Mouse (Mus musculus) G1E (cell line): ENCODE data around the gene Safb2. TPM values are rescaled to one million over a fixed set of nuclear protein-coding genes. Genes with fewer than 3 reads are reported as not detected.

Source experiments
- ATAC-seq: 2 replicates; pipeline ENCODE4 v1.8.0; 2016; ENCODE audit warnings: mild to moderate bottlenecking; ENCODE audit not compliant: insufficient number of reproducible peaks, poor library complexity, low FRiP score, severe bottlenecking; ENCODE audit errors: extremely low read depth
- DNase-seq: peaks from one replicate; pipeline ENCODE4 v3.0.0; 2012; ENCODE audit warnings: low spot score
- H3K27me3 ChIP-seq: 2 replicates; pipeline ENCODE4 v1.6.1; 2012; ENCODE audit warnings: mild to moderate bottlenecking, low read length, inconsistent platforms; ENCODE audit not compliant: insufficient read depth
- H3K36me3 ChIP-seq: replicated peaks from 2 replicates; pipeline ENCODE3; 2012; ENCODE audit warnings: mild to moderate bottlenecking, inconsistent platforms
- H3K4me1 ChIP-seq: 2 replicates; pipeline ENCODE4 v1.6.1; 2012; ENCODE audit warnings: low read depth, low read length, inconsistent platforms, mixed read lengths; ENCODE audit not compliant: insufficient read depth
- H3K4me3 ChIP-seq: 2 replicates; pipeline ENCODE4 v1.5.1; 2012; ENCODE audit warnings: low read depth, mild to moderate bottlenecking, inconsistent platforms, low read length, moderate library complexity, mixed read lengths
- H3K9me3 ChIP-seq: replicated peaks from 2 replicates; pipeline ENCODE4 v1.6.1; 2012; ENCODE audit warnings: inconsistent platforms
- CTCF ChIP-seq: IDR thresholded peaks from 2 replicates; pipeline ENCODE4 v1.5.1; 2012; ENCODE audit warnings: low read depth, low read length, inconsistent platforms, mixed read lengths
- GATA1 ChIP-seq: IDR thresholded peaks from 2 replicates; pipeline ENCODE4 v1.6.1; 2012; ENCODE audit warnings: borderline replicate concordance, low read length, inconsistent platforms, mixed read lengths
- GATA2 ChIP-seq: IDR thresholded peaks from 2 replicates; pipeline ENCODE4 v1.6.1; 2012; ENCODE audit warnings: low read depth, low read length, inconsistent platforms, borderline replicate concordance
- POLR2AphosphoS5 ChIP-seq: IDR thresholded peaks from 2 replicates; pipeline ENCODE4 v1.6.1; 2012; ENCODE audit warnings: low read depth, low read length, inconsistent platforms; ENCODE audit not compliant: insufficient replicate concordance
- TAL1 ChIP-seq: conservative IDR thresholded peaks from 2 replicates; pipeline ENCODE4 v1.6.1; 2012; ENCODE audit warnings: low read depth, low read length, inconsistent platforms, mixed read lengths
- polyA plus RNA-seq: library from polyadenylated mRNA; stranded (reverse); fragments of >175 nt; gene quantifications from 2 replicates; pipeline ENCODE4 v1.2.3, GENCODE M21; 2012
- total RNA-seq, 2 experiments: library from RNA; stranded (forward) in 1 of 2; stranded (reverse) in 1 of 2; fragments of 200-1000 nt in 1 of 2; fragments of >200 nt in 1 of 2; fragmentation: Nextera tagmentation in 1 of 2; gene quantifications; 2 replicates each; pipeline ENCODE4 v1.2.3; 2014 to 2017

The Safb2 gene
- total and polyA plus RNA-seq, 3 experiments = 78.2 to 209 (median 194) TPM

DNA sequence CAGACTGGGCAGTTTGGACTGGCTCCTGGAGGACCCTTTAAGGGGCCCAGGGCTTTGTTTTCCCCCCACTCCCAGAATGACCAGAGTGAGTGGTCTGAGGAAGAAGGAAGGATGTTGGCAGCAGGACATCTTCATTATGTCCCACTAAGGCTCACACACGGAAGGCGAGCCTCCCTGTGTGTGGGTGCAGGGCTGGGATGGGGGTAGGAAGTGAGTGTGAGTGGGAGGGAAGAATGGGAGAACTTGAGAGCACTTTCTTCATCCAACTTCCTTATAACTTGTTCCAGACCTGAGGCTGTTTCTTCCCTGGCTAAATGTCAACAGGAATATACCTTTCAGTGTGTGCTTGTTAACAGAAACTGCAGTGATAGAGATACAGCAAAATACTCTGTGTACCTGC is 26.9 kb upstream of the Safb2 start:
- no peak for DNase-seq
- Histone ChIP-seq H3K4me3 (no peak overlapping the region; the same call in 1 of the 2 replicates), H3K4me1 (peaks cover 77% of the 10 kb centered on the region), H3K9me3 (no peaks in the 10 kb centered on the region), H3K36me3 (peaks cover 67% of the 10 kb centered on the region), H3K27me3 (no peaks in the 10 kb centered on the region)
- no peak for ATAC-seq
- TF ChIP-seq POLR2AphosphoS5 (no peak), CTCF (no peak), TAL1 (no peak), GATA1 (no peak), GATA2 (no peak)

DNA sequence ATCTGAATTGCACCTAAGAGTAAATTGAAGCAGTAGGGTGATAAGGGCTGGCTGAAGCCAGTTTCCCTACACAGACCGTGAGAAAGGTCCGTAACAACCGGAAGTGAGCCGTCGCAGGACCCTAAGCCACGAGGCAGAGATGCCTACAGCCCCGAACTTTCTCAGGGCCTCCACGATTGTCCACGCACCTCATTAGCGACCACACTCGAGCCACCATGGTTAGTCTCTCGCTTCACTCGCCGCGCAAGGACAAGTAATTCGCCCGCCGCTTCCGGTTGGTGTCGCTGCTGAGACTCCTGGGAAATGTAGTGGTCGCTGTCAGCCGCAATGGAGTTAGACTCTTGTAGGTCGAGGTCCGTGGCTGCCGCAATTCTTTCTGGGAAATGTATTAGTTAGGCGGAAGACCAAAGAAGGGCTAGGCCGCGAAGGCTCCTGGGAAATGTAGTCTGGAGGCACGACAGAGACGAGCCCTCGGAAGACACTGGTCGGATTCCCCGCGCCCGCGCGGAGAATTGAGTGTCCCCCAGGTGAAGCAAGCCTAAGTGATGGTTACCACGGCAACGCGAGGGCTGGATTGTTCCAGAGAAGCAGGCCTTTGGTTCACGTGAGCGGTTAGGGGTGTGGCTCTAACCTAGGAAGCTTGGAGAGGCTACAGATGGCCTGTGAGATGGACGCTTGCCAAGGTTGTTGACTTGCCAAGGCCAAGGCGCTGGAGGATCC is 25.2 kb upstream of the Safb2 start, which contains the start of gene 2410015M20Rik:
TSS of gene 2410015M20Rik (minus strand) at position 320 of the 720 bp plus-strand sequence.
- TF ChIP-seq GATA2 (no peak), CTCF (no peak), TAL1 (no peak), GATA1 (no peak), POLR2AphosphoS5 (no peak; the same call in 1 of the 2 replicates)
- Histone ChIP-seq H3K36me3 (peaks cover 67% of the 10 kb centered on the region), H3K27me3 (no peaks in the 10 kb centered on the region), H3K9me3 (no peaks in the 10 kb centered on the region), H3K4me1 (peaks cover 74% of the 10 kb centered on the region), H3K4me3 (peak within 1 kb of the TSS; percentile 82)
- peak; percentile 77 for ATAC-seq
- peak; percentile 82 for DNase-seq

DNA sequence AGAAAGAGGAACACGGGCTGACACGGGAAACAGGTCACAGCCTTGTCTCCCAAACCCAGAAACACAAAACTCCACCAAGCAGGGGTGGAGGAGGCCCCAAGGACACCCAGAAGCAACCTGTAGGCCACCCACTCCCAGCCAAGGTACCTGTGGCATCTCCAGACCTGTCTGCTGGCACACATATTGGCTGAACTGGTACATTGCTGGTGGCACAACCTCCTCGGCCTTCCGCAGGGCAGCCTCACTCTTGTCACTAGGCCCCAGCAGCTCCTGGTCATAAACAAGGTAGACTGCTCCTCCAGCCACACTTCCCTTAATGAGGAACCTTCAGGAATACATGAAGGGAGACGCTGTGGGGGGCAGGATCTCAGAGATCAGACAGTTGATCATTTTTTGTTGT is 24.3 kb upstream of the Safb2 start:
- Histone ChIP-seq H3K4me3 (peak overlapping the region; percentile 82), H3K4me1 (peaks cover 78% of the 10 kb centered on the region), H3K9me3 (no peaks in the 10 kb centered on the region), H3K36me3 (peaks cover 67% of the 10 kb centered on the region), H3K27me3 (no peaks in the 10 kb centered on the region)
- no peak for TF ChIP-seq CTCF
- TF ChIP-seq GATA1 = no peak
- no peak for TF ChIP-seq GATA2
- no peak for TF ChIP-seq POLR2AphosphoS5
- TF ChIP-seq TAL1 = no peak
- no peak for ATAC-seq
- DNase-seq = peak; percentile 19

DNA sequence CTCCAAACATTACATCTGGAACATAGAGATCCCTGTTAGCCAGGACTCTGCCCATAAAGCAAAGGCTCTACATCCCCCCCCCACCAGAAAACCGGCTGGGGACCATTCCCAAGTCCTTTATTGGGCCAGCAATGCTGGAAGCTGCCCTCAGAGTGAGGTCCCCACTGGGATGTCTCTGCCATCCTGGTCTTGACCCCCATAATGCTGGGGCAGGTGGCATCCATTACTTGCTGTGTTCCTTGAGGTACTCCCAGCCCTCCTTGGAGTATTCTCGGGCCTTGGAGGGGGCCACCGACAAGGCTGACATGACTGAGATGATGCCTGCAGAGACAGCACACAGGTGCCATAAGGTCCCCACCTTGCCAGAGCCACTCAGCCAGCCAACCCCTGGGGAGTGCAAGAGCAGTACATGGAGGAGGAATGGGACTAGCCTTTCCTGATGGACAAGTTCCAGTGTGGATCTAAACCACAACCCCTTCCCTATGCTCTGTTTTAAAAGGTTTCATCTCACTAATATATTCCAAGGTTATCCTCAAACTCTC is 23.2 kb upstream of the Safb2 start:
- Histone ChIP-seq H3K4me1 (peaks cover 73% of the 10 kb centered on the region), H3K36me3 (peaks cover 76% of the 10 kb centered on the region), H3K4me3 (peak overlapping the region; percentile 43; the same call in 1 of the 2 replicates), H3K27me3 (no peaks in the 10 kb centered on the region), H3K9me3 (no peaks in the 10 kb centered on the region)
- TF ChIP-seq POLR2AphosphoS5 (no peak), TAL1 (no peak), GATA1 (no peak), CTCF (no peak), GATA2 (no peak)
- no peak for ATAC-seq
- no peak for DNase-seq

DNA sequence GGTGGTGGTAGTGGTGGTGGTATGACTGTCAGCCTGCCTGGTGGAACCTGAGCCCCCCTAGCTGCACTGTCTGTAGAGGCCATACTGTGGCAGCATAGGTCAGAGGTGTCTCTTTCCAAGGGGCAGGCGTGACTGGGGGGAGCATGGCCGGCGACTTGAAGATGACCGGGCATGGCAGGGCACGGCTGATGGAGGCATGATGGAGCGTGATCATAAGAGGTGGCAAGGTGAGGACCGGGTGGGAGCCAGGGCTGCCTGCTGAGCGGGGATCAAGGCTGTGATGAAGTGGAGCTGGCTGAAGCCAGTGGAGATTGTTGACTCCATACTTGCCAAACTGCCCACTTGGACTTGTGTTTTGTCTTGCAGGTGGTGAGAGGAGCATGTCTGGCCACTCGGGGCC is 21.0 kb upstream of the Safb2 start:
- no peak for ATAC-seq
- TF ChIP-seq TAL1 (no peak), CTCF (no peak), GATA1 (no peak), POLR2AphosphoS5 (no peak), GATA2 (no peak)
- H3K4me3 ChIP-seq = peak overlapping the region; percentile 8; the same call in 1 of the 2 replicates
- no peaks in the 10 kb centered on the region for H3K9me3 ChIP-seq
- H3K4me1 ChIP-seq = peaks cover 58% of the 10 kb centered on the region
- no peak for DNase-seq
- H3K27me3 ChIP-seq = no peaks in the 10 kb centered on the region
- H3K36me3 ChIP-seq = peaks cover 82% of the 10 kb centered on the region

DNA sequence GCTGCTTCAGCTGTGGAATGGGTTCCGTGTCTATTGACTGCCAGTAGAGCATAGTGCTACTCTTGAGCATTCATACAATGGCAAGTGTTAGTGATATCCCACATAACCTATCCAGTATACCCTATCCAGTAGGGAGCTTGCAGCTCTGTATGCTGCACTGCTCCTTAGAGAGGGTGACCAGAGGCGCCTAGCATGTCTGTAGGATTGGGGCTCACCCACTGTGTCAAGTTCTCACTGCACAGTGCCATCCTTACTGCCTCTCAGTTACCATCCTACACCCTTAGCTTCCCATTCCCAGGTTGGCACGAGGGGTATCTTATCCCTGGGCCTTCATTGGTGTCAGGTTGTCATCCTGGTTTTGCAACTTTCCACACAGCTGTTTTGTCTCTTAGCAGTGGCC is 20.0 kb upstream of the Safb2 start:
- ATAC-seq (no peak), DNase-seq (no peak)
- Histone ChIP-seq H3K4me3 (no peak overlapping the region), H3K27me3 (no peaks in the 10 kb centered on the region), H3K4me1 (peaks cover 52% of the 10 kb centered on the region), H3K36me3 (peaks cover 92% of the 10 kb centered on the region), H3K9me3 (no peaks in the 10 kb centered on the region)
- TF ChIP-seq TAL1 (no peak), POLR2AphosphoS5 (no peak), CTCF (no peak), GATA2 (no peak), GATA1 (no peak)
